Mouse (Mus musculus): Measurements from ENCODE around the gene Fam193b. TPM values are rescaled to one million over a fixed set of nuclear protein-coding genes. Genes with fewer than 3 reads are reported as not detected.
A peak's percentile ranks its signal among the peaks of the same experiment; 100 is the strongest.

Fam193b gene
- polyA plus RNA-seq, 1 experiment from 2014 or later = 24.9 TPM

- DNase-seq (ENCODE audit: low spot score) (no peak), ATAC-seq (replicated peaks; ENCODE audit: low FRiP score, low read depth) (no peak)
- Histone ChIP-seq H3K36me3 (ENCODE audit: insufficient read depth, low read length) (peaks cover 34% of the 10 kb centered on the region), H3K27ac (no peak overlapping the region), H3K27me3 (ENCODE audit: insufficient read depth, low read length) (no peaks in the 10 kb centered on the region), H3K4me2 (ENCODE audit: low read length) (no peak overlapping the region), H3K4me3 (replicated peaks; ENCODE audit: low read depth, low read length) (no peak overlapping the region), H3K9ac (ENCODE audit: low read depth, low read length) (no peak overlapping the region), H3K9me3 (replicated peaks; ENCODE audit: low read length) (no peaks in the 10 kb centered on the region), H3K4me1 (replicated peaks; ENCODE audit: insufficient read depth, low read length) (no peaks in the 10 kb centered on the region)
- TF ChIP-seq CTCF (IDR thresholded peaks at IDR 0.05; ENCODE audit: low read depth) = no peak
- 94% methylated on average over 2 of the region's 2 CpGs for WGBS
These were observed 23.0 kb downstream of the Fam193b start for GRCm38 (mm10) chr13:55547916-55548315.

- TF ChIP-seq CTCF (IDR thresholded peaks at IDR 0.05; ENCODE audit: low read depth) = no peak
- Histone ChIP-seq H3K9ac (ENCODE audit: low read depth, low read length) (no peak overlapping the region), H3K9me3 (replicated peaks; ENCODE audit: low read length) (no peaks in the 10 kb centered on the region), H3K4me3 (replicated peaks; ENCODE audit: low read depth, low read length) (no peak overlapping the region), H3K36me3 (ENCODE audit: insufficient read depth, low read length) (peaks cover 57% of the 10 kb centered on the region), H3K4me1 (replicated peaks; ENCODE audit: insufficient read depth, low read length) (no peaks in the 10 kb centered on the region), H3K27ac (no peak overlapping the region), H3K4me2 (ENCODE audit: low read length) (no peak overlapping the region), H3K27me3 (ENCODE audit: insufficient read depth, low read length) (no peaks in the 10 kb centered on the region)
- ATAC-seq (replicated peaks; ENCODE audit: low FRiP score, low read depth) (no peak), DNase-seq (ENCODE audit: low spot score) (no peak)
- 88% methylated on average over 6 of the region's 6 CpGs for WGBS
These were observed 26.1 kb downstream of the Fam193b start for GRCm38 (mm10) chr13:55544792-55545191.

- TF ChIP-seq CTCF (IDR thresholded peaks at IDR 0.05; ENCODE audit: low read depth) = no peak
- Histone ChIP-seq H3K4me3 (replicated peaks; ENCODE audit: low read depth, low read length) (no peak overlapping the region), H3K4me2 (ENCODE audit: low read length) (no peak overlapping the region), H3K36me3 (ENCODE audit: insufficient read depth, low read length) (peaks cover 65% of the 10 kb centered on the region), H3K9me3 (replicated peaks; ENCODE audit: low read length) (no peaks in the 10 kb centered on the region), H3K27me3 (ENCODE audit: insufficient read depth, low read length) (no peaks in the 10 kb centered on the region), H3K27ac (no peak overlapping the region), H3K4me1 (replicated peaks; ENCODE audit: insufficient read depth, low read length) (no peaks in the 10 kb centered on the region), H3K9ac (ENCODE audit: low read depth, low read length) (no peak overlapping the region)
- WGBS = 90% methylated on average over 8 of the region's 8 CpGs
- DNase-seq (ENCODE audit: low spot score) (no peak), ATAC-seq (replicated peaks; ENCODE audit: low FRiP score, low read depth) (no peak)
These were observed 27.5 kb downstream of the Fam193b start for GRCm38 (mm10) chr13:55543447-55543846.

- ATAC-seq (replicated peaks; ENCODE audit: low FRiP score, low read depth) (no peak), DNase-seq (ENCODE audit: low spot score) (no peak)
- Histone ChIP-seq H3K4me2 (ENCODE audit: low read length) (no peak overlapping the region), H3K4me1 (replicated peaks; ENCODE audit: insufficient read depth, low read length) (no peaks in the 10 kb centered on the region), H3K9me3 (replicated peaks; ENCODE audit: low read length) (no peaks in the 10 kb centered on the region), H3K36me3 (ENCODE audit: insufficient read depth, low read length) (peaks cover 70% of the 10 kb centered on the region), H3K9ac (ENCODE audit: low read depth, low read length) (no peak overlapping the region), H3K27ac (no peak overlapping the region), H3K4me3 (replicated peaks; ENCODE audit: low read depth, low read length) (no peak overlapping the region), H3K27me3 (ENCODE audit: insufficient read depth, low read length) (no peaks in the 10 kb centered on the region)
- WGBS = 92% methylated on average over 4 of the region's 4 CpGs
- TF ChIP-seq CTCF (IDR thresholded peaks at IDR 0.05; ENCODE audit: low read depth) = no peak
These were observed 28.0 kb downstream of the Fam193b start for GRCm38 (mm10) chr13:55542891-55543290.

GRCm38 (mm10) chr13:55540933-55541332 lies 30.0 kb downstream of the Fam193b start:
- Histone ChIP-seq H3K4me1 (replicated peaks; ENCODE audit: insufficient read depth, low read length) (no peaks in the 10 kb centered on the region), H3K4me2 (ENCODE audit: low read length) (no peak overlapping the region), H3K36me3 (ENCODE audit: insufficient read depth, low read length) (peaks cover 58% of the 10 kb centered on the region), H3K4me3 (replicated peaks; ENCODE audit: low read depth, low read length) (no peak overlapping the region), H3K9me3 (replicated peaks; ENCODE audit: low read length) (no peaks in the 10 kb centered on the region), H3K27ac (no peak overlapping the region), H3K9ac (ENCODE audit: low read depth, low read length) (no peak overlapping the region), H3K27me3 (ENCODE audit: insufficient read depth, low read length) (no peaks in the 10 kb centered on the region)
- ATAC-seq (replicated peaks; ENCODE audit: low FRiP score, low read depth) (no peak), DNase-seq (ENCODE audit: low spot score) (no peak)
- 83% methylated on average over 2 of the region's 2 CpGs for WGBS
- peak; percentile 10; the same call in 1 of the 2 replicates for TF ChIP-seq CTCF (IDR thresholded peaks at IDR 0.05; ENCODE audit: low read depth)

- Histone ChIP-seq H3K4me3 (replicated peaks; ENCODE audit: low read depth, low read length) (peak within 1 kb of the TSS; percentile 89), H3K9ac (ENCODE audit: low read depth, low read length) (peak within 1 kb of the TSS; percentile 77), H3K4me1 (replicated peaks; ENCODE audit: insufficient read depth, low read length) (no peaks in the 10 kb centered on the region; the same call in 1 of the 2 replicates), H3K27me3 (ENCODE audit: insufficient read depth, low read length) (no peaks in the 10 kb centered on the region), H3K36me3 (ENCODE audit: insufficient read depth, low read length) (peaks cover 51% of the 10 kb centered on the region), H3K27ac (peak within 1 kb of the TSS; percentile 31; the same call in 1 of the 2 replicates), H3K4me2 (ENCODE audit: low read length) (peak within 1 kb of the TSS; percentile 93), H3K9me3 (replicated peaks; ENCODE audit: low read length) (no peaks in the 10 kb centered on the region)
- peak; percentile 97 for TF ChIP-seq CTCF (IDR thresholded peaks at IDR 0.05; ENCODE audit: low read depth)
- peak; percentile 99 for DNase-seq (ENCODE audit: low spot score)
- ATAC-seq (replicated peaks; ENCODE audit: low FRiP score, low read depth) = peak; percentile 93
- under 1% methylated on average over 70 of the region's 70 CpGs for WGBS
These were observed 34.4 kb downstream of the Fam193b start, which contains the start of gene Ddx41 for GRCm38 (mm10) chr13:55536194-55537175. Gene Ddx41, minus strand, starts transcription at chr13:55536658.

Data from kidney, postnatal 0 days (tissue).